Mouse (Mus musculus): ENCODE measurements around the gene Cdh26. TPM values are rescaled to one million over a fixed set of nuclear protein-coding genes. Genes with fewer than 3 reads are reported as not detected.

Cdh26 gene
- total RNA-seq, 2 experiments from 2014 or later: 0.21 TPM; not detected in 1

DNA sequence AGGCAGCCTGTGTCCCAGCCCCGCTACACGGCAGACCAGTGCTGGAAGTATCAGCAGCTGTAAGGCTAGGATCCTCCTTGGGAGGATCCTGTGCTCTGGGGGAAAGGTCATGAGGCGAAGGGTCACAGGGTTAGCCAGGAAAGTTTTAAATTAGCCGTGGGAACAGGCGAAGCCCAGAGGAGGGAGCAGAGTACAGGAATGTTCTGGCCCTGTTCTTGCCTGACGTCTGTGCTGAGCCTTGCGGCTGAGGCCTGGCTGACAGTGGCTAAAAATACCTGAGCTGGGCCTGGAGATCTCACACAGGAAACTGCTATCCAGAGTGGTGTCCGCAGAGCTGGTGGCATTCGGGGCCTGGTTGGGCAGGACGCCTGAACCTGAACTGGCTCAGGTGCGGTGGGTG lies 63.7 kb downstream of the Cdh26 start:
- intact Hi-C loops (cut with DNase I): no loop called here
- DNase-seq (ENCODE audit: extremely low spot score in 1 of 2, low spot score in 2 of 2): peak in 1 of 2 experiments; percentile 42

DNA sequence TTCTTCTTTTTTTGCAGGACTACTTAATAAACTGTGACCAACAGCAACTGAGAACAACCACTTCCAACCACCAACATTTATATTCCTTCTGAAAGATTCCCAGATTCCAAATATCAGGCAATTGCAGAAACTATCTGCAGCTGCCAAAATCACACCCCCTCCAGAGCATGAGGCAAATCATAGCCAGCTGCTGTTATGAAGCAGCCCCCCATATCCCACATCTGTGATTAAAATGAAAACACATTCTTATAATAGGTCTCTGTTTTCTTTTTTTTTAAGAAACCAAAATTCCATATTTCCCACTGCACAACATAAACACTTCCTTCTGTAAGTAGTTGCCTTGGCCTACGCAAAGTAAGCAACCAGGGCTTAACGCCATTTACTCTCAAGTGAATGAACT lies 65.5 kb downstream of the Cdh26 start:
- no peak for DNase-seq (ENCODE audit: extremely low spot score in 1 of 2, low spot score in 2 of 2)
- intact Hi-C loops (cut with DNase I): no loop called here

DNA sequence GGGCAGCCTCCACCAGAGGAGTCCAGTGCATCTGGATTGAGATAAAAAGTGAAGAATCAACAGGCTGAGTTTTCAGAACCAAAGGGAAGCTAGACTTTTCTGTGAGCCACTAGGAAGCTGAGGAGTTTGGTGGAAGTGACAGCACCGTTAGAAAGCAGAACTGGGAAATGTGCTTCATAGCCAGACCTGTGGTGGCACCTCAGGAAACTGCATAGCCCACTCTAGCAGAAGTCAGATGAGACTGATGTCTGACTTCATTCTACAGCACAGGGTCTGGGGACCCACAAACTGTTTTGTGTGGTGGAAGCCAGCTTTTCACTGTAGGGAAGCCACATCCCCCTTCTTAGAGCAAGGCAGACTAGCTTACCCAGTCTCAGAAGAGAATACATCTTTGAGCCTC lies 67.6 kb downstream of the Cdh26 start:
- no peak for DNase-seq (ENCODE audit: extremely low spot score in 1 of 2, low spot score in 2 of 2)
- intact Hi-C loops (cut with DNase I): no loop called here

DNA sequence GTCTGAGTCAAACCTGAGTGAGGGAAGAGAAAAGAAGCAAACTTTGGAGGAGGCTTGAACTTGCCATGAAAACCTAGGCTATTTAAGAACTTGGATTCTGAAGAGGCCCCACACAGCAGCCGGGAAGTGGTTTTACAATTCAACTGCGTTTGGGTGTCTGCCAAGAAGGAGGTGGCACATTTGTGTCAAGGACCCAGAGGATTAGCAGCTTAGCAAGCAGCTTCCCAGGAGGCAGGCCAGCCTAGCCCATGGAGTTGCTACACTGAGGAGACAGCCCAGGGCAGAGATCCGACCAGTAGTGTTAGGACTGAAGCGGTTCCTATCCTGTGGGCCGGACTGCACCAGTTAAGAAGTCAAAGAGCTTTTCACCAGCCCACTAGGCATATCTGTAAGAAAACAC lies 68.1 kb downstream of the Cdh26 start:
- DNase-seq (ENCODE audit: extremely low spot score in 1 of 2, low spot score in 2 of 2): peak; percentile 51 to 75
- intact Hi-C loops (cut with DNase I): no loop called here

DNA sequence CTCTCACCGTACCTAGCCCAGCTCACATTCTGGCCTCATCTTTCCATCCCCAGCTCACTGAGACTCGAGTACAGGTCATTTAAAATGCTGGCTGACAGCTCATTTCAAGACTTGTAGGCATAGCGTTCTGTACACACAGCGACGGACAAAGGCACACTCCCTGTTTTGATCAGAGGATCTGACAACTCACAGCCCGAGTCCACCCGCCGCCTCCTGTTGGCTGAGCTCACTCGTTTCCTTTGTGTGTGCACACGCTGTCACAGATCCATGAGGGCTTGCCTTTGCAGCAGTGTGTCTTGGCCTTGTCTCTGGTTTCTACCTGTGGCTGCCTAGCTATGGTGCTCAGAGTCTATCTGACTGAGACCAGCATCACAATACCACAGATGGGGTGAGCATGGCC lies 72.1 kb downstream of the Cdh26 start:
- DNase-seq (ENCODE audit: extremely low spot score in 1 of 2, low spot score in 2 of 2): no peak
- intact Hi-C loops (cut with DNase I): no loop called here

DNA sequence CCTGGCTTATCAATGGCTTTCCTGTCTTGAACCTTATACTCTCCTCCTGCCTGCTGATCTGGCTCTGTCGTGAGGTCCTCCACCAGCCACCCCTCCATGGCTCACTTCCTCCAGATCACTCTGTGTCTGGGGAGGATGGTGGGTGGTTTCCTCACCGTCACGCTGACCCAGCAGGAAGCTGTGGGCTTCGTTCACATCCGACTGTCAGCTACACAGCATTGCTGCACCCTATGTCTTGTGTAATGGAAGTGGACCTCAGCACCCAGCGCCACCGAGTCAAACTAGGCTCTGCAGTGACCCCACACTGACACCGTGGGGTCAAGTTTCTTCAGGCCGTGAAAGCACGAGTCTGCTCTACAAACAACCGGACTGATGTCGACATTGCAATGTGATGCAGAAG lies 75.7 kb downstream of the Cdh26 start:
- intact Hi-C loops (cut with DNase I): loop anchor here (5.0 kb wide), 2 partner anchors 161 to 1371 kb away; no protein-coding TSS in a partner anchor
- peak in 1 of 2 experiments; percentile 49 for DNase-seq (ENCODE audit: extremely low spot score in 1 of 2, low spot score in 2 of 2)

DNA sequence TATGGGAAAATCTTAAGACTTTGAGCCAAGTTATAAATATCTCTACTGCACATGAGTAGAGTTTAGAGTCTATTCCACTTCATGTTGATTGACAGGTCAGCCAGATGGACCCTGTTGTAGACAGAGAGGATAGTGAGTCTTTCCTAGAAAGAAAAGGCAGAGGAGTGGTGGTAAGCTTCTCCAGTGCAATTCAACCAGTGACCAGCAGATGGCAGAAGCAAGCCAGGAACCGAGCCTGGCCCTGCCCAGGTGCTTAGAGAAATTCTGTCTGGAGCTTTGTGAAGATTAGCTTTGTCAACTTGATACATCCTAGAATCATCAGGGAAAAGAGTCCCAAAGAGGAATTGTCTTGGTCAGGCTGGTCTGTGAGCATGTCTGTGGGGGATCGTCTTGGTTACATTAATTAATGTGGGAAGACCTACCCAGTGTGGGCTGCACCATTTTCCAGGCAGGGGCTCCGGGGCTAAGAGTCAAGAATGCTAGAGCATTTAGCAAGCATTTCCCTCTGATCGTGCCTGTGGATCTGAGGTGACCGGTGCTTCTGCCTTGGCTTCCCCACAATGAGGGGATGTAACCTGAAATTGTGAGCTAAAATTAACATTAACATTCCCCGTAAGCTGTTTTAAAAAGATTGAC lies 77.2 kb downstream of the Cdh26 start:
- intact Hi-C loops (cut with DNase I): loop anchor here (5.0 kb wide), 2 partner anchors 160 to 1370 kb away; no protein-coding TSS in a partner anchor
- peak; percentile 73 to 79 for DNase-seq (ENCODE audit: extremely low spot score in 1 of 2, low spot score in 2 of 2)

DNA sequence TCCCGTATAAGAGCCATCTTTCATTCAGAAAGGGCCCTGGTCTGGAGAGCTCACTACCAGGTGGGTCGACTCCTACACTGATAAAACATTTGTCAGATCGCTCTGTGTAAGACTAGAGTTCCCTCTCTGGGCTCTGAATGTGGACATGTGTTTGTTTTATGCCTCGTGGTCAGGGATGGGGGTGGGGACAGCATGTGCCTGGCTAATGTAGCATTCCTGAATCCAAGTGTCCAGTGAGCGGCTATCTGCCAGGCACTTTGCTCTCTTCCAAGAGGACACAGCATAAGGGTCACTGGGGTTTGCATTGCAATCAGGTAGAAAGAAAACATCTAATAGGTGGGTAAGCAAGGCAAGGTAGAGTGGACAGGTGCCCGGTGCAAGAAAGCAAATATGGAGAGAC lies 77.9 kb downstream of the Cdh26 start:
- intact Hi-C loops (cut with DNase I): loop anchor here (5.0 kb wide), 2 partner anchors 159 to 1369 kb away; no protein-coding TSS in a partner anchor
- DNase-seq (ENCODE audit: extremely low spot score in 1 of 2, low spot score in 2 of 2): no peak

DNA sequence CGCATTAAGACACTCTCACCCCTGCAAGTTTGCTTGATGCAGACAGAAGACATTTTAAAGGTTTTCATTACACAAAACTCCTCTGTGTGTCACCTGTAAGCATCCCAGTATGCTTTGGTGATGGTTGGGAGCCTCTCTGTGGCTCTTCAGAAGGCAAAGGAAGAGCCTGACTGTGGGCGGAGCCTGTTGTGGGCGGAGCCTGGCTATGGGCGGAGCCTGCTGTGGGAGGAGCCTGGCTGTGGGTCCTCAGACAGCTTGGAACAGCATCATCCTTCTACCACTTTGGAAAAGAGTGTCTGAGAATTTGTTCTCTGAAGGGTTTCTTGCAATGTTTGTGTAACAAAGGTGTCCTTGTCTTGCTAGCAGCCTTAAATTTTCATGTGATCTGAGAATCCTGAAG lies 82.7 kb downstream of the Cdh26 start:
- intact Hi-C loops (cut with DNase I): no loop called here
- no peak for DNase-seq (ENCODE audit: extremely low spot score in 1 of 2, low spot score in 2 of 2)

DNA sequence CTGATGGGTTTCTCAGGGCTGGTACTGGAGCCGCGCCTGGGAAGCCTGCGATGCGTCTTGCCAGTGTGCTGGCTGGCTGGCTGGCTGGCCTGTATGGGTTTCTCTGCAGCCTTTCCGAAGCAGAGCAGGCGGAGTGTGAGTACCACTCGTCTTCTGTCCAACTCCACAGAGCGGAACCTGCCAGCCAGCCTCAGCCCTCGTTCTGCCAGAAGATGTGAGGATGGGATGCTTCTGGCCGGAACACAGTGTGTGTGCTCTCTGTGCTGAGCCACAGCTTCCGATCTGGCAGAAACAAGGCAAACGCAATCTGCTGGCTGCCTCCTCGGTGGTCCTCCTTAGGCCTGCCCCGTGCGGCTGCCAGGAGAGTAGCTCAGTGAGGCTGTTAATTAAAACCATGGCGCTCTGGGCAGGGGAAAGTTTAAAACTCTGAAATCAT lies 83.3 kb downstream of the Cdh26 start:
- intact Hi-C loops (cut with DNase I): no loop called here
- peak; percentile 47 to 55 for DNase-seq (ENCODE audit: extremely low spot score in 1 of 2, low spot score in 2 of 2)

DNA sequence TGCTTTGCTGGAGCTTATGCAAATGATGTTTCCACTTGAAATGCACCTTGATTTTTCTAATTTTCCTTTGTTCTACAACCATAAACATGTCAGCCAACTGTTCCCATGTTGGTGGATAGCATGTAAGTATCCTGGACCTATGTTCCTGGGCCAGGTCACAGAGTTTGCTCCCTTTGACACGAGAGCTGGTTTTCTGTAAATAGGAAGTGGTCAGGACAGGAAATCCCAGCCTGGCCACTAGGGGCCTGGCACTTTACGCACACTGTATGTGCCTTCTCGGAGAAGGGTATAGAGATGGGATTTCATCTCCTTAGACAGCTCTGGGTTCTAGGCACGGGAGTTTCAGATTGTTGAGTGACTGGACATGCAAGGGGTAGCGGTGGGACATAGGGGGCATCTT lies 86.1 kb downstream of the Cdh26 start:
- intact Hi-C loops (cut with DNase I): no loop called here
- no peak for DNase-seq (ENCODE audit: extremely low spot score in 1 of 2, low spot score in 2 of 2)

DNA sequence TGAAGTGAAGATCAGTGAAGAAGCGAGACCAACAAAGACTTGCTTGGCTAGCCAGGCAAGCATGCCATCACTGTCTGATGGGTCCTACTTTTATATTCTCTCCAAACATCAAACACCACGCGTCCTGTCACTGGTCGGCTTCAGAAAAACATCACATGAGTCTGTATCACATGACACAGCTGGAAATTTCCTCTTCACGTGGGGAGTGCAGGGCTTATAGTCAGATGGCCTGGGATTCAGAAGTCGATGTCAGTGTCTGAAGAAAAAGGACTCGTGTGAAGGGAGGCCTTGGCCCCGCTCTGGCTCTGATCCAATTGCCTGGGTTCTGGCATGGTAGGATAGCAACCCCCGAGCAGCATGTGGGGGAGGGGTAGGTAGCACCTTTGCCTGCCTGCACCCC lies 86.6 kb downstream of the Cdh26 start:
- no peak for DNase-seq (ENCODE audit: extremely low spot score in 1 of 2, low spot score in 2 of 2)
- intact Hi-C loops (cut with DNase I): no loop called here

DNA sequence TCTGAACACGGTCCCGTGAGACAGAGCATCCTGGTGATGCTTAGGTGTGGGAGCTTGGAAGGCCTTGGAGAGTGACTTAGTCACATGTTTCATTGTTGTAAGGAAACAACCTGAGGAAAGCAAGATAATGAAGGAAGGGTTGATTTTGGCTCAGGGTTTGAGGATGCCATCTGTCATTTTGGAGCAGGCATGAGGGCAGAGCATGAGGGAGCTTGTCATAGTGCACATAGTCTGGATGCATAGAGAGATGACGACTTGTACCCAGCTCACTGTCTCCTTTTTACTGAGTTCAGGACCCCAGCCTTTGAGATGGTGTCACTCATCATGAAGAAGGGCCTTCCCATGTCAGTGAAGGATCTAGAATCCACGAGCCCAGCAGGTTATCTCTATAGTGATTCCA lies 89.0 kb downstream of the Cdh26 start:
- intact Hi-C loops (cut with DNase I): no loop called here
- no peak for DNase-seq (ENCODE audit: extremely low spot score in 1 of 2, low spot score in 2 of 2)

DNA sequence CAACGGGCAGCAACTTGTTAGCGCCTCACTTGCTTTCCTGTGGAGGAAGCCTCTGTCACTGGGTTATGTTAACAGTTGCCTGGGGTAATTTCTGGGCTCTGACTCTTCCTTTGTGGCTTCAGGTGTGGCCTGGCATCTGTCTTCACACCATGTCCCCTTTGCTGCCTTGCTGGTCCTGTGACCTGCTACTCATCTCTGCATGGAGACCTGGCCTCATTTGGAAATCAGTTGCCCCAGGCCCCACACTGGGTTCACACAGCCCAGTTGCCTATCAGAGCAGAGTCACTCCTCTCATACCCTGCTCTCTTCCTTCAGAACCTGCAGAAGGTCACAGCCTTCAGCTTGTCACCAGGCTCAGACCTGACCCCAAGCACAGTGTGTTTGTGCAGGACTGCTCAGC lies 89.9 kb downstream of the Cdh26 start:
- no peak for DNase-seq (ENCODE audit: extremely low spot score in 1 of 2, low spot score in 2 of 2)
- intact Hi-C loops (cut with DNase I): no loop called here

DNA sequence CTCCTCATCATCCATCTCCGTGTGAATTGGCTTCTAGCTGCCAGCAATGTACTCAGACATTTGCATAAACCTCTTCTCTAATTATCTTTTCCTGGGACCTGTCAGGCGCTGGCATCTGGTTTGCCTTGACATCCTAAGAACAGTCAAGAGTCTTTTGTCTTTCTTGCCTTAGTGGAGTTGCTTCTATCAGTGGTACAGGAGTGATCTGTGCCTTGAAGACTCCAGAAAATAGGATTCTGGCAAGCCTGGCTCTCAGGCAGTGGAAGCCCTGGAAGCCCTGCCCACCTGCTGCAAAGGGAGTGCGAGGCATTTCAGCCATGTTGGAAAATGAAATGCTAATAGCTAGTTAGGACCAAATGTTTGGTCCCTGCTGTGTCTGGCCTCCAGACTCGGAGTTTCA lies 92.0 kb downstream of the Cdh26 start:
- DNase-seq (ENCODE audit: extremely low spot score in 1 of 2, low spot score in 2 of 2): no peak
- intact Hi-C loops (cut with DNase I): no loop called here

DNA sequence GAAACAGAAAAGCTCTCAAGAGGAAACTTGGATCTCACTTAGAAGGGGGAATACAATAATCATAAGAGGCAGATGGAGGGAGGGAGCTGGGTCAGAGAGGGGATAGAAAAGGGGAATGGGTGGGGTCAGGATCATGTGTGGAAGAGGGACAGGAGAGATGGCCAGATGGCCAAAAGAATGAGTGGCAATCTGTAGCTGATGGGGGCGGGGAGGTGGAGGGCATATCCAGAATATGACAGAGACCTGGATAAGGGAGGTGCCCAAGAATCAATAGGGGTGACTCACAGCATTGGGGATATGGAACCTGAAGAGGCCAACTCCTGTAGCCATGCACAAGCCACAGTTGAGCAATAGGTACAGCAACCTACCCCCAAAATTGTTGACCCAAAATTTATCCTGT lies 92.5 kb downstream of the Cdh26 start:
- no peak for DNase-seq (ENCODE audit: extremely low spot score in 1 of 2, low spot score in 2 of 2)
- intact Hi-C loops (cut with DNase I): no loop called here

DNA sequence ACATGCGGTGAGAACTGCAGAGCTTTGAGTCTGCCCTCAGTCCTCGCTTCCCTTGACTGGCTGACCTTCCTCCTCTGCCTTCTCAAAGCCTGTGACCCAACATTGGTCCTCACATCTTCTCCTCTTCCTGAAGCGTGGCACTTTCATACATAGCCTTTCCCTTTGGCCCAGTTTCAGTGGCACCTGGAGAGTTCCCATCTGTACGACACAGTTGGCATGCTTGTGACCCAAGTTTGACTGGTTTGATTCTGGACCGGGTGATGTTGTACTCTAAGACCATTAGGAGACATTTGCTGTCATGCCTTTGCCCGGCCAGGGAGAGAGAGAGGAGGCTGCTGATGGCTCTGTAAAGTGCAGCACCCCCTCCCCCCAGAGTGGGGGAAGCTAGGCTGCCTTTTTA lies 96.4 kb downstream of the Cdh26 start:
- intact Hi-C loops (cut with DNase I): no loop called here
- DNase-seq (ENCODE audit: extremely low spot score in 1 of 2, low spot score in 2 of 2): no peak

DNA sequence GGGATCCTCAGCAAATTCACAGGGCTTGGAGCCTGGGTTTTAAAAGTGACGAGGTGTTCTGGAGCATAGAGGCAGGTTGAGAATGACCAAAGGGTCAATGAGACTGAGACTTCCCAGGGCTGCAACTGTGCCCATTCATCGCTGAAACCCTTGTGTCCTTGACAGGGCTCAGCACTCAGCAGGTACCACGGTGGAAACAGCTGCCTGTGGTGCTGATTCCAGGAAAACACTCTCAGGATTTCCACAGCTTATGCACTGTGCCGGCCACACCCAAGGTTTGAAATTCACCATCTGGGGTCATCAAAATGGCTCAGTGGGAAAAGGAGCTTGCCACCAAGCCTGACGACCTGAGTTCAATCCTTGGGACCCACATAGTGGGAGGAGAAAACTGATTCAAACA lies 100.9 kb downstream of the Cdh26 start:
- intact Hi-C loops (cut with DNase I): no loop called here
- no peak for DNase-seq (ENCODE audit: extremely low spot score in 1 of 2, low spot score in 2 of 2)

DNA sequence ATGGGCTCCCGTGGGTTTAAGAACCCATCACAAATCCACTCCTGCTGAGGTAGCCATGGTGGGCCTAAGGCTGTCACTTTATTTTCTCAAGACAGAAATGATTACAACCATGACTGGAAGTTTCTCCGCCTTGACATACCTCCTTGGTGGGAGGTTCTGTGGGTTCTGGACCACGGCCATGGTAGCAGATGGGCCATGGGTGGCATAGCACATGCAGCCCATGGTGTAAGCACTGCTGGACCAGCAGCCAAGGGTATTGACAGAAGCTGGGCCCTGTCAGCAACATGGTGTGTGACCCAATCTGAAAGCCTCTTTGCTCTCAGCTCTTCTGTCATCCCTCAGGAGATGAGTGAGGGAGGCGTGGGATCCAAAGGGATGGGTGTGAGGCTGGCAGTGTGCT lies 106.2 kb downstream of the Cdh26 start:
- intact Hi-C loops (cut with DNase I): no loop called here
- no peak for DNase-seq (ENCODE audit: extremely low spot score in 1 of 2, low spot score in 2 of 2)

Measured in left cerebral cortex, postnatal 10 days (tissue).